Mouse (Mus musculus) MEL (cell line): ENCODE measurements around the gene Farsa. TPM values are rescaled to one million over a fixed set of nuclear protein-coding genes. Genes with fewer than 3 reads are reported as not detected.

Experiments
- DNase-seq: peaks from one replicate; pipeline ENCODE4 v3.0.0; 2011; ENCODE audit warnings: low read depth, low spot score
- H3K27ac ChIP-seq: 2 replicates; pipeline ENCODE4 v1.5.1; 2012; ENCODE audit warnings: low read depth, mild to moderate bottlenecking, control low read depth, low read length, moderate library complexity; ENCODE audit not compliant: control insufficient read depth
- H3K27me3 ChIP-seq, 2 experiments: fragments of 150-350 bp in 1 of 2; sonication (generic) in 1 of 2; 2 replicates each; pipeline ENCODE4 v1.6.1; 2012; ENCODE audit warnings: low read length in 2 of 2, mild to moderate bottlenecking in 2 of 2, improper control_type of control experiment in 1 of 2, moderate library complexity in 1 of 2; ENCODE audit not compliant: insufficient read depth in 2 of 2, control insufficient read depth in 1 of 2
- H3K36me3 ChIP-seq, 2 experiments: 2 replicates each; pipeline ENCODE4 v1.6.1; 2012 to 2014; ENCODE audit warnings: low read length in 2 of 2, improper control_type of control experiment in 1 of 2, inconsistent platforms in 1 of 2, mild to moderate bottlenecking in 1 of 2; ENCODE audit not compliant: insufficient read depth in 2 of 2, control insufficient read depth in 1 of 2
- H3K4me1 ChIP-seq, 2 experiments: fragments of 150-350 bp in 1 of 2; sonication (generic) in 1 of 2; 2 replicates each; pipeline ENCODE4 v1.6.1; 2012; ENCODE audit warnings: low read length in 2 of 2, improper control_type of control experiment in 1 of 2, mild to moderate bottlenecking in 1 of 2; ENCODE audit not compliant: insufficient read depth in 2 of 2, control insufficient read depth in 1 of 2
- H3K4me3 ChIP-seq, 2 experiments: fragments of 150-350 bp in 1 of 2; sonication (generic) in 1 of 2; 2 replicates each; pipeline ENCODE4 v1.5.1; 2012; ENCODE audit warnings: low read depth in 2 of 2, low read length in 2 of 2, mild to moderate bottlenecking in 2 of 2, moderate library complexity in 2 of 2, control low read depth in 1 of 2, improper control_type of control experiment in 1 of 2; ENCODE audit not compliant: control insufficient read depth in 1 of 2, insufficient read depth in 1 of 2
- H3K79me2 ChIP-seq: 2 replicates; pipeline ENCODE4 v1.6.1; 2012; ENCODE audit warnings: mild to moderate bottlenecking, low read length, moderate library complexity; ENCODE audit not compliant: control insufficient read depth, poor library complexity, insufficient read depth
- H3K9ac ChIP-seq: 2 replicates; pipeline ENCODE4 v1.6.1; 2012; ENCODE audit warnings: low read depth, mild to moderate bottlenecking, control low read depth, low read length, moderate library complexity; ENCODE audit not compliant: control insufficient read depth, poor library complexity, severe bottlenecking
- H3K9me3 ChIP-seq: fragments of 150-350 bp; sonication (generic); replicated peaks from 2 replicates; pipeline ENCODE4 v1.6.1; 2012; ENCODE audit warnings: mild to moderate bottlenecking, low read length, improper control_type of control experiment, moderate library complexity; ENCODE audit not compliant: insufficient read depth
- BHLHE40 ChIP-seq: IDR thresholded peaks from 2 replicates; pipeline ENCODE4 v1.6.1; 2012; ENCODE audit warnings: low read depth, mild to moderate bottlenecking, inconsistent platforms, low read length, improper control_type of control experiment, borderline replicate concordance
- CHD2 ChIP-seq: IDR thresholded peaks from 2 replicates; pipeline ENCODE4 v1.6.1; 2011; ENCODE audit warnings: low read length, improper control_type of control experiment
- CTCF ChIP-seq, 3 experiments: IDR thresholded peaks in 2 of 3; conservative IDR thresholded peaks in 1 of 3; 2 replicates each; pipeline ENCODE4 v1.5.1; 2011 to 2012; ENCODE audit warnings: low read length in 3 of 3, low read depth in 2 of 3, mild to moderate bottlenecking in 2 of 3, improper control_type of control experiment in 1 of 3, inconsistent platforms in 1 of 3, mixed read lengths in 1 of 3, moderate library complexity in 1 of 3; ENCODE audit not compliant: control insufficient read depth in 1 of 3, insufficient read depth in 1 of 3, poor library complexity in 1 of 3, severe bottlenecking in 1 of 3
- EP300 ChIP-seq, 2 experiments: IDR thresholded peaks; 2 replicates each; pipeline ENCODE4 v1.6.1; 2011; ENCODE audit warnings: improper control_type of control experiment in 2 of 2, low read length in 2 of 2, low read depth in 1 of 2, mild to moderate bottlenecking in 1 of 2
- GABPA ChIP-seq: IDR thresholded peaks from 2 replicates; pipeline ENCODE4 v1.6.1; 2012; ENCODE audit warnings: low read depth, mild to moderate bottlenecking, inconsistent platforms, low read length, improper control_type of control experiment, moderate library complexity
- GATA1 ChIP-seq: IDR thresholded peaks from 2 replicates; pipeline ENCODE4 v1.6.1; 2011; ENCODE audit warnings: low read depth, low read length, improper control_type of control experiment
- JUND ChIP-seq: IDR thresholded peaks from 2 replicates; pipeline ENCODE4 v1.6.1; 2011; ENCODE audit warnings: low read depth, mild to moderate bottlenecking, improper control_type of control experiment, low read length
- MAZ ChIP-seq: IDR thresholded peaks from 2 replicates; pipeline ENCODE4 v1.6.1; 2012; ENCODE audit warnings: low read depth, mild to moderate bottlenecking, inconsistent platforms, low read length, improper control_type of control experiment
- MEF2A ChIP-seq: IDR thresholded peaks from 2 replicates; pipeline ENCODE4 v1.6.1; 2014; ENCODE audit warnings: low read depth, mild to moderate bottlenecking, inconsistent platforms, low read length, improper control_type of control experiment; ENCODE audit not compliant: poor library complexity, insufficient replicate concordance, severe bottlenecking; ENCODE audit errors: extremely low read depth
- MXI1 ChIP-seq: IDR thresholded peaks from 2 replicates; pipeline ENCODE4 v1.6.1; 2011; ENCODE audit warnings: mild to moderate bottlenecking, low read depth, low read length, improper control_type of control experiment
- MYB ChIP-seq: IDR thresholded peaks from 2 replicates; pipeline ENCODE4 v1.6.1; 2011; ENCODE audit warnings: mild to moderate bottlenecking, low read depth, low read length, improper control_type of control experiment
- POLR2A ChIP-seq, 2 experiments: IDR thresholded peaks; 2 replicates each; pipeline ENCODE4 v1.6.1; 2011 to 2012; ENCODE audit warnings: low read length in 2 of 2, mild to moderate bottlenecking in 2 of 2, control low read depth in 1 of 2, improper control_type of control experiment in 1 of 2, low read depth in 1 of 2, moderate library complexity in 1 of 2; ENCODE audit not compliant: control insufficient read depth in 1 of 2, insufficient read depth in 1 of 2, poor library complexity in 1 of 2
- POLR2AphosphoS5 ChIP-seq: IDR thresholded peaks from 2 replicates; pipeline ENCODE4 v1.6.1; 2012; ENCODE audit warnings: low read depth, borderline replicate concordance, mild to moderate bottlenecking, inconsistent platforms, low read length, moderate library complexity, mixed read lengths
- RAD21 ChIP-seq: IDR thresholded peaks from 2 replicates; pipeline ENCODE4 v1.6.1; 2011; ENCODE audit warnings: mild to moderate bottlenecking, low read depth, low read length, improper control_type of control experiment
- RCOR1 ChIP-seq: IDR thresholded peaks from 2 replicates; pipeline ENCODE4 v1.6.1; 2012; ENCODE audit warnings: low read depth, mild to moderate bottlenecking, inconsistent platforms, low read length, improper control_type of control experiment
- TAL1 ChIP-seq: IDR thresholded peaks from 2 replicates; pipeline ENCODE4 v1.6.1; 2012; ENCODE audit warnings: mild to moderate bottlenecking, inconsistent platforms, low read length, moderate library complexity, mixed read lengths
- UBTF ChIP-seq: IDR thresholded peaks from 2 replicates; pipeline ENCODE4 v1.6.1; 2012; ENCODE audit warnings: low read depth, mild to moderate bottlenecking, inconsistent platforms, low read length, improper control_type of control experiment, moderate library complexity, borderline replicate concordance; ENCODE audit not compliant: insufficient read depth
- USF1 ChIP-seq: IDR thresholded peaks from 2 replicates; pipeline ENCODE4 v1.6.1; 2014; ENCODE audit warnings: low read depth, mild to moderate bottlenecking, inconsistent platforms, low read length, improper control_type of control experiment, moderate library complexity
- USF2 ChIP-seq, 2 experiments: IDR thresholded peaks; 2 replicates each; pipeline ENCODE4 v1.6.1; 2011 to 2012; ENCODE audit warnings: improper control_type of control experiment in 2 of 2, low read length in 2 of 2, borderline replicate concordance in 1 of 2, inconsistent platforms in 1 of 2, low read depth in 1 of 2, mild to moderate bottlenecking in 1 of 2; ENCODE audit not compliant: insufficient read depth in 1 of 2
- ZC3H11A ChIP-seq: IDR thresholded peaks from 2 replicates; pipeline ENCODE4 v1.6.1; 2012; ENCODE audit warnings: low read depth, mild to moderate bottlenecking, inconsistent platforms, low read length, improper control_type of control experiment
- ZMIZ1 ChIP-seq: IDR thresholded peaks from 2 replicates; pipeline ENCODE4 v1.6.1; 2012; ENCODE audit warnings: low read depth, mild to moderate bottlenecking, inconsistent platforms, low read length, improper control_type of control experiment, moderate library complexity
- ZNF384 ChIP-seq: IDR thresholded peaks from 2 replicates; pipeline ENCODE4 v1.6.1; 2012; ENCODE audit warnings: low read depth, mild to moderate bottlenecking, inconsistent platforms, low read length, improper control_type of control experiment
- polyA plus RNA-seq, 2 experiments: library from polyadenylated mRNA; stranded (reverse) in 1 of 2; unstranded in 1 of 2; fragments of >175 nt in 1 of 2; fragments of >200 nt in 1 of 2; gene quantifications; 2 replicates each; pipeline versions ENCODE4 v1.2.1 to v1.2.4; 2012; ENCODE audit warnings: low replicate concordance in 2 of 2, low read depth in 1 of 2; ENCODE audit not compliant: insufficient read length in 2 of 2, insufficient read depth in 1 of 2, missing spikeins in 1 of 2
- total RNA-seq: library from RNA; depleted of rRNA; stranded (reverse); fragments of 300-350 nt; gene quantifications from 2 replicates; pipeline ENCODE4 v1.2.3, GENCODE M21; 2012

Farsa gene
- total and polyA plus RNA-seq, 3 experiments, result 152 to 295 (median 245) TPM

- H3K4me3 ChIP-seq, result no peak overlapping the region
- no peak overlapping the region for H3K9ac ChIP-seq
- peaks cover 3 to 8% of the 10 kb centered on the region in 2 experiments for H3K4me1 ChIP-seq
- H3K9me3 ChIP-seq, result no peaks in the 10 kb centered on the region
- DNase-seq, result no peak
- no peak overlapping the region for H3K27ac ChIP-seq
- no peaks in the 10 kb centered on the region for H3K27me3 ChIP-seq
- no peaks in the 10 kb centered on the region for H3K79me2 ChIP-seq
- TF ChIP-seq USF2 (IDR thresholded peaks at IDR 0.05; ENCODE audit: borderline replicate concordance in 1 of 2, insufficient read depth in 1 of 2, low read depth in 1 of 2, low read length in 2 of 2), result no peak
- TF ChIP-seq RCOR1, result no peak
- TF ChIP-seq MEF2A, result no peak
- no peak for TF ChIP-seq BHLHE40
- TF ChIP-seq UBTF, result no peak
- TF ChIP-seq POLR2AphosphoS5, result no peak
- TF ChIP-seq MAZ, result no peak
- no peak for TF ChIP-seq USF1
- TF ChIP-seq, all 39 proteins: peak for 0
- peaks cover 3 to 12% of the 10 kb centered on the region in 2 experiments; a peak in 3 of 4 replicates for H3K36me3 ChIP-seq
These were observed 22.1 kb downstream of the Farsa start for GRCm38 (mm10) chr8:84878915-84879314.

GRCm38 (mm10) chr8:84884728-84885127 is 27.9 kb downstream of the Farsa start:
- H3K27ac ChIP-seq, result no peak overlapping the region
- H3K9ac ChIP-seq, result no peak overlapping the region
- peaks cover 0 to 9% of the 10 kb centered on the region in 2 experiments; a peak in 2 of 4 replicates for H3K4me1 ChIP-seq
- no peaks in the 10 kb centered on the region for H3K79me2 ChIP-seq
- peaks cover 5 to 7% of the 10 kb centered on the region in 2 experiments for H3K36me3 ChIP-seq
- no peaks in the 10 kb centered on the region for H3K9me3 ChIP-seq
- H3K4me3 ChIP-seq, result no peak overlapping the region
- no peak for DNase-seq
- no peak for TF ChIP-seq UBTF
- no peak for TF ChIP-seq POLR2AphosphoS5
- no peaks in the 10 kb centered on the region for H3K27me3 ChIP-seq

- DNase-seq, result no peak
- no peaks in the 10 kb centered on the region for H3K9me3 ChIP-seq
- TF ChIP-seq POLR2A (IDR thresholded peaks at IDR 0.05; ENCODE audit: control insufficient read depth in 1 of 2, insufficient read depth in 1 of 2, low read depth in 1 of 2, low read length in 2 of 2, poor library complexity in 1 of 2) (no peak), JUND (no peak), GATA1 (no peak), MEF2A (no peak), POLR2AphosphoS5 (no peak), MYB (no peak), GABPA (no peak), ZC3H11A (no peak), EP300 (IDR thresholded peaks at IDR 0.05; ENCODE audit: low read depth in 1 of 2, low read length in 2 of 2) (no peak), ZMIZ1 (no peak), CTCF (IDR thresholded peaks at IDR 0.05 in 2 of 3, conservative IDR thresholded peaks at IDR 0.05 in 1 of 3; ENCODE audit: control insufficient read depth in 1 of 3, insufficient read depth in 1 of 3, low read depth in 2 of 3, low read length in 3 of 3, poor library complexity in 1 of 3, severe bottlenecking in 1 of 3) (no peak), TAL1 (no peak), RAD21 (no peak), ZNF384 (no peak), CHD2 (no peak), MXI1 (no peak)
- TF ChIP-seq, all 39 proteins: peak for 0
- Histone ChIP-seq H3K4me1 (peaks cover 0 to 15% of the 10 kb centered on the region in 2 experiments; a peak in 3 of 4 replicates), H3K27ac (no peak overlapping the region), H3K79me2 (peaks cover 2% of the 10 kb centered on the region; the same call in 1 of the 2 replicates), H3K4me3 (no peak overlapping the region), H3K9ac (no peak overlapping the region), H3K36me3 (peaks cover 7 to 8% of the 10 kb centered on the region in 2 experiments), H3K27me3 (no peaks in the 10 kb centered on the region)
These were observed 31.5 kb downstream of the Farsa start for GRCm38 (mm10) chr8:84888280-84888679.
